Mouse (Mus musculus) intestine, embryonic 16.5 days (tissue): Measurements from ENCODE around the gene Sox5. TPM values are rescaled to one million over a fixed set of nuclear protein-coding genes. Genes with fewer than 3 reads are reported as not detected.
"Not testable (repeated sequence)": the region's sequence is repeated elsewhere in the genome, so short reads cannot be mapped to it uniquely, and the experiment has no call there.

Experiments
- ATAC-seq: fragments of 200-750 bp; cut with Nextera tagmentation; 2 replicates; pipeline ENCODE4 v1.8.0; 2017; ENCODE audit warnings: moderate TSS enrichment, moderate library complexity
- H3K27ac ChIP-seq: fragments of 300-500 bp; sonication (generic); 2 replicates; pipeline ENCODE4 v1.5.1; 2014; ENCODE audit warnings: mild to moderate bottlenecking, low read length
- H3K27me3 ChIP-seq: fragments of 300-500 bp; sonication (generic); replicated peaks from 2 replicates; pipeline ENCODE4 v1.6.1; 2014; ENCODE audit warnings: low read length, control low read depth, mixed read lengths; ENCODE audit not compliant: control insufficient read depth, insufficient read depth
- H3K36me3 ChIP-seq: fragments of 300-500 bp; sonication (generic); 2 replicates; pipeline ENCODE4 v1.6.1; 2014; ENCODE audit warnings: low read length, control low read depth; ENCODE audit not compliant: control insufficient read depth, insufficient read depth
- H3K4me1 ChIP-seq: fragments of 300-500 bp; sonication (generic); 2 replicates; pipeline ENCODE4 v1.6.1; 2014; ENCODE audit warnings: low read length, control low read depth, mixed read lengths; ENCODE audit not compliant: control insufficient read depth, insufficient read depth
- H3K4me2 ChIP-seq: fragments of 300-500 bp; sonication (generic); 2 replicates; pipeline ENCODE4 v1.6.1; 2014; ENCODE audit warnings: low read depth, low read length, control low read depth
- H3K4me3 ChIP-seq: fragments of 300-500 bp; sonication (generic); 2 replicates; pipeline ENCODE4 v1.5.1; 2014; ENCODE audit warnings: mild to moderate bottlenecking, low read length
- H3K9ac ChIP-seq: fragments of 300-500 bp; sonication (generic); 2 replicates; pipeline ENCODE4 v1.6.1; 2014; ENCODE audit warnings: low read depth, low read length
- H3K9me3 ChIP-seq: fragments of 300-500 bp; sonication (generic); 2 replicates; pipeline ENCODE4 v1.6.1; 2016; ENCODE audit warnings: low read length, control low read depth; ENCODE audit not compliant: control insufficient read depth
- WGBS: fragments of 180-500 bp; shearing (Covaris S2); extraction: QIAGEN DNeasy Blood & Tissue Kit; methylation state at CpG from one replicate; pipeline ENCODE4 v1.1.7; 2014; 5-methylcytosine and 5-hydroxymethylcytosine counted together
- polyA plus RNA-seq: library from polyadenylated mRNA; unstranded; fragments of >200 nt; fragmentation: Nextera tagmentation; extraction: Ambion mirVana; gene quantifications from 2 replicates; pipeline ENCODE4 v1.2.1, GENCODE M21; 2015

Gene Sox5
- polyA plus RNA-seq, 1 experiment from 2014 or later: 14.3 TPM

DNA sequence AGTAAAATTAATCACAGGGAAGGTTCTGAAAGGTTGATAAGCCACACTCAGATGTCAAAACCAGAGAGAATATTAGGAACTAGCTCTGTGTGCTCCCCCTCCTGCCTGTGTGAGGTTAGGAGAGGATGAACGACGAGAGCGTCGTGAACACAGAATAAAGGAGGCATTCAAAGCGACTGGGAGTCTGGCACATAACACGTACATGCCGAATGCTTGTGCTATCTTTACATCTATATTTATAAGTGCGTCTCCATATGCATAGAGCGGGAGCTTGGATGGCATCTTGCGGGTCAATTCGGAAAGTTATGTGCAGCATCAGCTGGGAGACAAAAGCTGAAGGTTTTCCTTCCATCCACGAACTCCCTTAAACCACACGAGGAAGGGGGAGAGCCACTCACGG, 585.8 kb downstream of the Sox5 start:
- Histone ChIP-seq H3K4me2 (no peak overlapping the region), H3K27ac (no peak overlapping the region), H3K9me3 (no peaks in the 10 kb centered on the region; the same call in 1 of the 2 replicates), H3K36me3 (no peaks in the 10 kb centered on the region), H3K4me3 (no peak overlapping the region), H3K4me1 (no peaks in the 10 kb centered on the region), H3K27me3 (no peaks in the 10 kb centered on the region), H3K9ac (no peak overlapping the region)
- 85% methylated on average over 14 of the region's 14 CpGs for WGBS
- ATAC-seq: no peak

DNA sequence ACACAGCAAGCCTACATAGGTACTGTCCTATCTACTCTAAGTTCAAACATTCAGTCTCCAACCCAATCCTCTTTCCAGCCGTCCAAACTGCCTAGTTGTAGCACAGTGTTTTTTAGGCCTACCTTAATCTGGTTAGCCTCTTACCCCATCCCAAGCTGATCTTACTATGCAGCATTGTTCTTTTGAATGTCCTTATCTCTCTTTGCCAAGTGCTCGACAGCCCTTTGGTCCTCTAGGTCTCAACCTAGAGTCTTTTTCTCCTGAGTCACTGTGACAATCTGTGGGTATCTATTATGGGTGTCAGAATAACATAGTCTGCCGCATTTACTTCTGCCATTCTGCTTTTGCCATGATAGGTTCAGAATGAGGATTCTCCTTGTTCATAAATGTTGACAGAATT, 598.7 kb downstream of the Sox5 start:
- Histone ChIP-seq H3K4me2 (no peak overlapping the region), H3K27me3 (no peaks in the 10 kb centered on the region), H3K9me3 (no peaks in the 10 kb centered on the region), H3K27ac (no peak overlapping the region), H3K36me3 (no peaks in the 10 kb centered on the region), H3K4me1 (no peaks in the 10 kb centered on the region), H3K9ac (no peak overlapping the region), H3K4me3 (no peak overlapping the region)
- 93% methylated on average over 3 of the region's 3 CpGs for WGBS
- ATAC-seq: no peak

DNA sequence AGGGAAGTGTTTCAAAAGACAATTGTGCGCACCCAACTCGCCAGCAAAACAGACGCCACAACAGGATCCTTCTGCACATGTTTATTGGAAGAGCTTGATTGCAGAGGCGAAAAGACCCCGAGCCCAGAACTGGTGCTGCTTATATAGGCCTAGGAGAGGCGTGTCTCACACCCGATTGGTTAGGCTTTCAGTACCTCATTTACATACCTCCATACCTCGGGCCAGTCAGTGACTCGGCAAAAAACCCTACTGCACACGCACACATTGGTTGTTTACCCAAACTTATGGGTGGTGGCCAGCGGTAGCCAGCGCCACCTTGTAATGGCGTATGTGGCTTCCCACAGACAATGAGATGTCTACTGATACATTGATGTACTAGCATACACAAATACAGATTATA, 599.3 kb downstream of the Sox5 start:
- H3K27me3 ChIP-seq, H3K4me3 ChIP-seq, ATAC-seq, H3K27ac ChIP-seq, H3K4me1 ChIP-seq, H3K36me3 ChIP-seq, H3K9ac ChIP-seq, H3K9me3 ChIP-seq, H3K4me2 ChIP-seq: not testable (repeated sequence)
- WGBS: 94% methylated on average over 13 of the region's 13 CpGs

DNA sequence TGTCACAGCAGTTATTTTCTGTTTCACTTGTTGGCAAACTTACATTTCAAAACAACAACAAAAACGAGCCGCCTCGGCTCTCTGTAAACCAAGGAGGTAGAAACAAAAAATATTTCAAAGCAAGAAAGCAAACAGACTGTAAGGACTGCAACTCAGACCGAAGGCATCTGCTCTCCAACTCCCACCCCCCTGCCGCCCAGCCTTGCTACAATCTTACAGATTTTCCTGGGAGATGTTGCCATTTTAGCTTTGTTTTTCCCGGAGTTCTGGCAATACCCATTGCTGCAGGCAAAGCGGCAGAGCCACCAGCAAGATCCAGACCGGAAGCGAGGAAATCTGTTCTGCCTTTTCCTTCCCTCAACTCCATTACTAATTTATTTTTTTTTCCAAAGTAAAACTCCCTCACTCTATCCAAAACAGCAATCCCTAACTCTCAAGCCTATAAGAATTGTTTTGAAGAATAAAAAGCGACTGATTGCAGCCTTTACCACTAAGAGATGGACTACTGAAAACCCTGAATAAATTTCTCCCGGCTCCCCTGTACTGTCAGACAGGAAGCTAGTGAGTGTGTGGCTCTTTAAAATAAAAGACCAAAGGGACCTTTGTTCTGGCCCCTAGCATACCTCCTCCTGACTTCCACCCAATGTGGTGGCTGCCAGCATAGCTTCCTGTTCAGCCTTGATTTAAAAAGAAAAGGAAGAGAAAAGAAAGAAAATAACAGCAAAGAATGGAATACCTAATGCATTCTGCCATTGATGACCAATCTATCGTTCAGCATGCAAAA, 600.5 kb downstream of the Sox5 start:
- ATAC-seq: no peak
- H3K36me3 ChIP-seq: no peaks in the 10 kb centered on the region
- H3K4me2 ChIP-seq: peak overlapping the region; percentile 21
- H3K27ac ChIP-seq: no peak overlapping the region
- H3K4me3 ChIP-seq: peak overlapping the region; percentile 15
- 50% methylated on average over 12 of the region's 12 CpGs for WGBS
- no peaks in the 10 kb centered on the region for H3K27me3 ChIP-seq
- H3K9ac ChIP-seq: no peak overlapping the region
- no peaks in the 10 kb centered on the region for H3K9me3 ChIP-seq
- no peaks in the 10 kb centered on the region for H3K4me1 ChIP-seq

DNA sequence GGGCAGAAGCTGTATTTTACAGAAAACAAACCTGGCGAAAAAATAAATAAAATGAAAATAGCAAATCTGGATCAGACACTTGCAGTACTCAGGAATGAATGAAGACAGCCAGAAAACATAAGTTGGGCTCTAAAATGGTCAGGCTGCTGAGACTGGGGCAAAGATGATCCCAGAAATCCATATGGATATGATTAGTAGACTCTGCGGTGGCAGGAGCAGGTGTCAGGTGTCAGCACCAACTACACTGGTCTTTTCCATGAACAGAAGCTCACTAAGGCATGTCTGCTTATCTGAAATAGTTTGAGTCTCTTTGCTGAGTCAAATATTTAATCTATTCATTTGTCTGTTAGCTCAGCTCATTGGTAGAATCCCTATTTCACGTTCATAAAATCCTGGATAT, 602.7 kb downstream of the Sox5 start:
- WGBS: 79% methylated on average over 3 of the region's 3 CpGs
- no peak overlapping the region for H3K9ac ChIP-seq
- no peaks in the 10 kb centered on the region for H3K9me3 ChIP-seq

DNA sequence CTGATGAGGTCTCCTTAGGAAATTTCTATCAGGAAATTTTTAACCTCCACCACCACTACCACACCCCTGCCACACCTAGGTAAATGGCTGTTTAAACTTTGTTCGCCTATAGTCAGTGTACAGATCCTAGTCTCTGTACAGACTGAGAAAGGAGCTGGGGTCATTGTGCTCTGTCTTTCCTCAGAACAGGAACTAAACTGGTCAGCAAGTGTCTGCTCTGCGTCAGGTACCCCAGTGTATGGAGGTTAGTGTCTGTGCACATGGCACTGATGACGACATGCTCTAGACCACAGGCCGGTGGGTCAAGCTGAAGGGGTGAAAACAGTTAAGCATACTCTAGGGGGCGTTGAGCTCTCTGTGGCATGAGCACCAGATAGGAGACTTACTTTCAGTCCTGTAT, 605.1 kb downstream of the Sox5 start:
- no peaks in the 10 kb centered on the region for H3K9me3 ChIP-seq
- no peak overlapping the region for H3K27ac ChIP-seq
- H3K36me3 ChIP-seq: no peaks in the 10 kb centered on the region
- 65% methylated on average over 5 of the region's 5 CpGs for WGBS
- H3K4me2 ChIP-seq: no peak overlapping the region
- 0 out of 2 replicates have a peak, but pooled peaks have one; percentile 23 for ATAC-seq
- H3K4me1 ChIP-seq: no peaks in the 10 kb centered on the region
- H3K27me3 ChIP-seq: no peaks in the 10 kb centered on the region
- no peak overlapping the region for H3K9ac ChIP-seq
- no peak overlapping the region for H3K4me3 ChIP-seq

More for the DNA sequence above, 602.7 kb downstream of the Sox5 start:
- ATAC-seq: no peak
- Histone ChIP-seq H3K36me3 (no peaks in the 10 kb centered on the region), H3K27me3 (no peaks in the 10 kb centered on the region), H3K4me1 (no peaks in the 10 kb centered on the region), H3K4me3 (no peak overlapping the region), H3K27ac (no peak overlapping the region), H3K4me2 (no peak overlapping the region)

DNA sequence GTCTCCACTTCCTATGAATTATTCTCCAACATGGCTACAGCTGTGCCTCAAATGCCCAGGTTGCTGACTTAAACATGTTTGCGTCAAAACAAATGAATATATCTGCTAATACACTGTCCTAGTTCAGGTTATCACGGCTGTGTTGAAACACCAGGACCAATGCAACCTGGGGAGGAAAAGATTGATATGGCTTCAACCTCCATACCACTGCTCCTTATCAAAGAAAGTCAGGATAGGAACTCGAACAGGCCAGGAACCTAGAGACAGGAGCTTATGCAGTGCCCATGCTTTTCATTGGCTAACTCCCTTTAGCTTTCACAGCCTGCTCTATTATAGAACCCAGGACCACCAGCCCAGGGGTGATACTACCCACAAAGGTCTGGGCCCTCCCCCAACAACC, 606.2 kb downstream of the Sox5 start:
- Histone ChIP-seq H3K27me3 (no peaks in the 10 kb centered on the region), H3K9ac (no peak overlapping the region), H3K27ac (no peak overlapping the region), H3K36me3 (no peaks in the 10 kb centered on the region), H3K4me1 (no peaks in the 10 kb centered on the region), H3K4me3 (no peak overlapping the region), H3K9me3 (no peaks in the 10 kb centered on the region), H3K4me2 (no peak overlapping the region)
- ATAC-seq: no peak
- WGBS: 80% methylated on average over 3 of the region's 3 CpGs

DNA sequence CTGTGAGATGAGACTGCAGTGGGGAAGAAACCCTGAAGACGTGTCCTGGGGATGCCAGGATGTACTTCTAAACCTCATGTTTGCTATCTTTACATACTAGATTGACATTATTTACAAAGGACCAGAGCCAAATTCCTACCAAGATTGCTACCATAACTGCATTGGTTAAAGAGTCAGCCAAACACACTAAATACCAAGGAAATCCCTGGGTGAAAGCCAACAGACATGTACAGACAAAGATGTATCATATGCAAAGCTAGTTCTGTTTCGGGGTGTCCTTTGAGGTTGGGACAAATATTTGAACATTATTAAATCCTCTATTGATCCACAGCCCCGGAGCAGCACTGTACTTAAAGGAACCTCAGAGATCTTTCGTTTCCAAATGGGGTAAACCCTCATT, 611.2 kb downstream of the Sox5 start:
- Histone ChIP-seq H3K27ac (no peak overlapping the region), H3K9ac (no peak overlapping the region)
- WGBS: 59% methylated on average over 4 of the region's 4 CpGs

DNA sequence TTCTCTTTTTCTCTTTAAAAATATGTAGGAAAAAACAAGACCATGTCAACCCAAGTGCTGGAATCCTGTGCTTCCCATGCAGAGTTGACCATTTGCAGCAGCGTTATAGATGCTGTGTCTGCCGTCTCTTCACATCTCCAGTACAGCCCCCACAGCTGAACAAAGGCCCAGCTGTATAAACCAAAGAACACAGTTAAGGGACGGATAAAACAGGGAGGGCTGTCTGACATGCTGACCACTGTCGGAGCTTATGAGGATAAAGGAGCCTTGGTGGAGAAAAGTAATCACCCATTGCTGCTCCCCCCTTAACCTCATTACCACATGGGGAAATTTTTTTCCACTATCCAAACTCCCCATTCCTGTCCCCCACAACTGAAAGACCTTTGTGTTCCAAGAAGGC, 612.0 kb downstream of the Sox5 start:
- no peak overlapping the region for H3K4me3 ChIP-seq
- H3K4me2 ChIP-seq: no peak overlapping the region
- WGBS: 52% methylated on average over 4 of the region's 4 CpGs
- H3K9me3 ChIP-seq: no peaks in the 10 kb centered on the region
- H3K27ac ChIP-seq: no peak overlapping the region
- H3K36me3 ChIP-seq: no peaks in the 10 kb centered on the region
- H3K4me1 ChIP-seq: no peaks in the 10 kb centered on the region; the same call in none of the 2 replicates
- H3K27me3 ChIP-seq: no peaks in the 10 kb centered on the region
- ATAC-seq: no peak
- no peak overlapping the region for H3K9ac ChIP-seq

More for the DNA sequence above, 611.2 kb downstream of the Sox5 start:
- H3K4me2 ChIP-seq: no peak overlapping the region
- no peaks in the 10 kb centered on the region for H3K27me3 ChIP-seq
- no peak for ATAC-seq
- no peaks in the 10 kb centered on the region for H3K36me3 ChIP-seq
- H3K4me3 ChIP-seq: no peak overlapping the region
- H3K9me3 ChIP-seq: no peaks in the 10 kb centered on the region
- no peaks in the 10 kb centered on the region; the same call in none of the 2 replicates for H3K4me1 ChIP-seq
